Mouse (Mus musculus) lung, adult 2 months (tissue): ENCODE measurements around the gene Gm20388.

ENCODE experiments used
- CTCF ChIP-seq: fragments of 200-500 bp; IDR thresholded peaks from 2 replicates; pipeline ENCODE4 v1.5.1; 2011; ENCODE audit warnings: mild to moderate bottlenecking, low read length, control low read depth; ENCODE audit not compliant: insufficient read depth
- POLR2A ChIP-seq: fragments of 200-500 bp; IDR thresholded peaks from 2 replicates; pipeline ENCODE4 v1.6.1; 2011; ENCODE audit warnings: low read depth, mild to moderate bottlenecking, control low read depth, low read length, borderline replicate concordance; ENCODE audit errors: extremely low read depth

GRCm38 (mm10) chr8:120779106-120779505 is 868.5 kb downstream of the Gm20388 start:
- TF ChIP-seq POLR2A: no peak
- TF ChIP-seq CTCF: no peak
